In the genomic region with DNA sequence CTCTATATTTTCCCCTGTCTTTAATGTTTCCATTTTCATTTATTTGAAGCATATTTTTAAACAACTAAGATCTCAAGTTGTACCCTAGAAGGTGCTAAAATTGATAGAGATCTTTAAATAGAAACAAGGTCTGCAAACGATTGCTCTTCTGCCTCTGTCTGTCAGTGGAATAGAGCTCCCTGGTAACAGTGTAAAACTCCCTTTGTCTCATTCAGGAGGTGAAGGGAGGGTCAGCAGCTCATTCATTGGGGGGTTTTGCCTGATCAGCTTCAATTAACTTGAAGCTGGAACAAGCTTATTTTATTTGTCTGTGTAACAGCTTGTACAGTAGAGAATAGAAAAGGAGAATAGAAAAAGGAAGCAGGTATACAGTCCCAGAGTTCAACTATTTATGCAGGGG, we compare ENCODE assay signal across 28 mouse cellular contexts.
DNase-seq lines count a peak whose midpoint lies in the region; ATAC-seq and TF ChIP-seq lines count a peak whose summit lies in the region.
"Had no signal": no experiment of that assay in that cellular context is flagged by ENCODE, and none has a peak within 500 bp of the region (broad histone marks: within the 10 kb centered on the region; RNA-seq: fewer than 3 reads in every experiment).

No protein-coding gene starts in this region.

- H3K4me2 ChIP-seq in hindbrain, embryonic 15.5 days = no peak overlapping the region
- H3K4me2 ChIP-seq in hindbrain, embryonic 12.5 days (replicated peaks) = no peak overlapping the region
- H3K4me2 ChIP-seq: embryonic facial prominence, embryonic 12.5 days; heart, embryonic 15.5 days; limb, embryonic 13.5 days; liver, embryonic 11.5 days; lung, embryonic 15.5 days had no signal

- no peaks in the 10 kb centered on the region for H3K79me2 ChIP-seq in heart, adult 2 months (replicated peaks; ENCODE audit: control insufficient read depth, insufficient read depth, low read length)

- WGBS in hindbrain, embryonic 15.5 days = 15% methylated on average over 1 of the region's 1 CpGs
- WGBS in hindbrain, embryonic 12.5 days = 29% methylated on average over 1 of the region's 1 CpGs
- WGBS in heart, adult 2 months = 35% methylated on average over 1 of the region's 1 CpGs

- ATAC-seq in hindbrain, embryonic 15.5 days (ENCODE audit: low FRiP score, low read depth) = no peak
- no peak for ATAC-seq in hindbrain, embryonic 12.5 days (ENCODE audit: low FRiP score)

- H3K4me1 ChIP-seq in hindbrain, embryonic 15.5 days (replicated peaks) = no peaks in the 10 kb centered on the region; the same call in 1 of the 2 replicates
- no peaks in the 10 kb centered on the region for H3K4me1 ChIP-seq in hindbrain, embryonic 12.5 days
- no peaks in the 10 kb centered on the region for H3K4me1 ChIP-seq in heart, adult 2 months (ENCODE audit: control insufficient read depth, insufficient read depth, low read length)
- H3K4me1 ChIP-seq: embryonic facial prominence, embryonic 12.5 days; heart, embryonic 10.5 days; heart, embryonic 15.5 days; limb, embryonic 13.5 days; lung, embryonic 15.5 days had no signal

- DNase-seq in embryo, embryonic 11 days = peak; percentile 1
- no peak for DNase-seq in embryo, embryonic 10 days (ENCODE audit: low spot score)
- DNase-seq in brain, adult 2 months (ENCODE audit: low read depth, low spot score) = peak; percentile 2
- DNase-seq in retina, embryonic 14.5 days (ENCODE audit: low spot score) = peak; percentile 73
- no peak for DNase-seq in heart, adult 2 months
- DNase-seq: adrenal gland, adult 8-10 months; cerebellum, adult 11 months; cerebellum, adult 9-10 months; gastrocnemius, postnatal 14 days; heart, postnatal 36 days; kidney, adult 2 months; kidney, postnatal 36 days; right cerebral cortex, adult 18-20 months; spleen, adult 18-20 months; thymus, adult 18-20 months; thymus, postnatal 25 days had no signal

- no peak for TF ChIP-seq EP300 in heart, adult 2 months (IDR thresholded peaks at IDR 0.05; ENCODE audit: insufficient read depth, low read depth, low read length)

- TF ChIP-seq CTCF in heart, adult 2 months (IDR thresholded peaks at IDR 0.05) = no peak

- H3K9ac ChIP-seq in hindbrain, embryonic 15.5 days = no peak overlapping the region
- no peak overlapping the region for H3K9ac ChIP-seq in hindbrain, embryonic 12.5 days
- no peak overlapping the region for H3K9ac ChIP-seq in heart, adult 2 months (ENCODE audit: low read depth, low read length)
- H3K9ac ChIP-seq: embryonic facial prominence, embryonic 12.5 days; heart, embryonic 15.5 days; limb, embryonic 13.5 days; lung, embryonic 15.5 days had no signal

- H3K27ac ChIP-seq in hindbrain, embryonic 15.5 days (replicated peaks) = 0 out of 2 replicates have a peak overlapping the region, but pooled peaks have one; percentile 11
- H3K27ac ChIP-seq in hindbrain, embryonic 12.5 days = no peak overlapping the region
- no peak overlapping the region for H3K27ac ChIP-seq in heart, adult 2 months
- H3K27ac ChIP-seq: embryonic facial prominence, embryonic 12.5 days; forebrain, embryonic 10.5 days; heart, embryonic 10.5 days; heart, embryonic 15.5 days; layer of hippocampus, adult 2 months; limb, embryonic 13.5 days; lung, embryonic 15.5 days; stomach, postnatal 0 days had no signal

- H3K27me3 ChIP-seq in hindbrain, embryonic 15.5 days = no peaks in the 10 kb centered on the region
- H3K27me3 ChIP-seq in hindbrain, embryonic 12.5 days = no peaks in the 10 kb centered on the region
- H3K27me3 ChIP-seq in heart, adult 2 months (ENCODE audit: control insufficient read depth, insufficient read depth, low read length) = no peaks in the 10 kb centered on the region
- H3K27me3 ChIP-seq: embryonic facial prominence, embryonic 12.5 days; heart, embryonic 15.5 days; limb, embryonic 13.5 days; lung, embryonic 15.5 days had no signal

- intact Hi-C loops in heart, adult 2 months (cut with DNase I) = no loop called here

- no peak overlapping the region for H3K4me3 ChIP-seq in hindbrain, embryonic 15.5 days
- H3K4me3 ChIP-seq in hindbrain, embryonic 12.5 days = no peak overlapping the region
- H3K4me3 ChIP-seq in heart, adult 2 months = no peak overlapping the region
- H3K4me3 ChIP-seq: embryonic facial prominence, embryonic 12.5 days; forebrain, embryonic 10.5 days; heart, embryonic 10.5 days; heart, embryonic 15.5 days; layer of hippocampus, adult 2 months; limb, embryonic 13.5 days; lung, embryonic 15.5 days had no signal

- H3K36me3 ChIP-seq in hindbrain, embryonic 15.5 days = no peaks in the 10 kb centered on the region
- H3K36me3 ChIP-seq in hindbrain, embryonic 12.5 days = no peaks in the 10 kb centered on the region
- H3K36me3 ChIP-seq in heart, adult 2 months (ENCODE audit: control insufficient read depth, insufficient read depth, low read length) = no peaks in the 10 kb centered on the region
- H3K36me3 ChIP-seq: embryonic facial prominence, embryonic 12.5 days; forebrain, embryonic 10.5 days; G1E; heart, embryonic 10.5 days; heart, embryonic 15.5 days; limb, embryonic 13.5 days; lung, embryonic 15.5 days had no signal

- no peak for TF ChIP-seq POLR2A in heart, adult 2 months (IDR thresholded peaks at IDR 0.05; ENCODE audit: insufficient read depth, low read depth, low read length)

- no peaks in the 10 kb centered on the region for H3K9me3 ChIP-seq in hindbrain, embryonic 15.5 days
- no peaks in the 10 kb centered on the region for H3K9me3 ChIP-seq in hindbrain, embryonic 12.5 days (replicated peaks)
- H3K9me3 ChIP-seq: embryonic facial prominence, embryonic 12.5 days; forebrain, embryonic 10.5 days; heart, embryonic 10.5 days; heart, embryonic 15.5 days; limb, embryonic 13.5 days; lung, embryonic 15.5 days had no signal

Comparison
In these comparisons a context has a peak if more than half of its experiments do, and no peak if none do; other contexts are left out.
1. DNase-seq: peak in embryo, embryonic 11 days (single experiment), brain, adult 2 months (single experiment) and retina, embryonic 14.5 days (single experiment); none in embryo, embryonic 10 days (single experiment) and heart, adult 2 months (0 of 2).